Mouse (Mus musculus) olfactory bulb, adult 2 months (tissue): ENCODE measurements around the gene Samd1. TPM values are rescaled to one million over a fixed set of nuclear protein-coding genes. Genes with fewer than 3 reads are reported as not detected.

Experiments used
- H3K27ac ChIP-seq: fragments of 200-500 bp; 2 replicates; pipeline ENCODE4 v1.5.1; 2012; ENCODE audit warnings: low read depth, low read length; ENCODE audit not compliant: insufficient read depth
- H3K4me1 ChIP-seq: fragments of 200-500 bp; 2 replicates; pipeline ENCODE4 v1.6.1; 2012; ENCODE audit warnings: low read length; ENCODE audit not compliant: control insufficient read depth, insufficient read depth
- H3K4me3 ChIP-seq: fragments of 200-500 bp; 2 replicates; pipeline ENCODE4 v1.5.1; 2012; ENCODE audit warnings: mild to moderate bottlenecking, low read depth, low read length, moderate library complexity; ENCODE audit not compliant: insufficient read depth
- CTCF ChIP-seq: fragments of 200-500 bp; IDR thresholded peaks from 2 replicates; pipeline ENCODE4 v1.5.1; 2012; ENCODE audit warnings: low read depth, mild to moderate bottlenecking, low read length, moderate library complexity; ENCODE audit not compliant: insufficient read depth
- POLR2A ChIP-seq: fragments of 200-500 bp; IDR thresholded peaks from 2 replicates; pipeline ENCODE4 v1.6.1; 2012; ENCODE audit warnings: mild to moderate bottlenecking, low read depth, low read length, moderate library complexity; ENCODE audit not compliant: insufficient read depth
- WGBS: fragments of 180-500 bp; shearing (Covaris S2); methylation state at CpG from one replicate; pipeline ENCODE4 v1.1.7; 2018; 5-methylcytosine and 5-hydroxymethylcytosine counted together
- polyA plus RNA-seq: library from polyadenylated mRNA; stranded (reverse); fragments of >200 nt; gene quantifications from 2 replicates; pipeline ENCODE4 v1.2.4, GENCODE M21; 2012; ENCODE audit warnings: low replicate concordance; ENCODE audit not compliant: missing spikeins, insufficient read depth, insufficient read length

The Samd1 gene
- polyA plus RNA-seq, 1 experiment, result not detected

- no peak for TF ChIP-seq CTCF
- TF ChIP-seq POLR2A, result no peak
- WGBS, result 89% methylated on average over 9 of the region's 9 CpGs
- Histone ChIP-seq H3K4me3 (no peak overlapping the region), H3K4me1 (no peaks in the 10 kb centered on the region), H3K27ac (no peak overlapping the region)
Observed at GRCm38 (mm10) chr8:84019738-84020137, 22.3 kb downstream of the Samd1 start.

- H3K27ac ChIP-seq, result no peak within 1 kb of the TSS
- no peak within 1 kb of the TSS for H3K4me3 ChIP-seq
- WGBS, result 32% methylated on average over 18 of the region's 18 CpGs
- TF ChIP-seq CTCF (no peak), POLR2A (no peak)
- H3K4me1 ChIP-seq, result peaks cover 5% of the 10 kb centered on the region
Observed at GRCm38 (mm10) chr8:84021096-84021495, 23.6 kb downstream of the Samd1 start, which contains the start of gene Palm3. Gene Palm3, plus strand, starts transcription at chr8:84021471.

- WGBS, result 63% methylated on average over 12 of the region's 12 CpGs
- TF ChIP-seq CTCF, result no peak
- no peak for TF ChIP-seq POLR2A
- H3K4me3 ChIP-seq, result no peak overlapping the region
- H3K4me1 ChIP-seq, result peaks cover 9% of the 10 kb centered on the region
- H3K27ac ChIP-seq, result no peak overlapping the region
Observed at GRCm38 (mm10) chr8:84021569-84021968, 24.1 kb downstream of the Samd1 start.

GRCm38 (mm10) chr8:84023085-84023484, 25.6 kb downstream of the Samd1 start:
- H3K27ac ChIP-seq, result no peak overlapping the region
- TF ChIP-seq POLR2A, result no peak
- TF ChIP-seq CTCF, result no peak
- 60% methylated on average over 5 of the region's 5 CpGs for WGBS
- no peak overlapping the region for H3K4me3 ChIP-seq
- H3K4me1 ChIP-seq, result peaks cover 10% of the 10 kb centered on the region

GRCm38 (mm10) chr8:84023631-84024030, 26.2 kb downstream of the Samd1 start:
- Histone ChIP-seq H3K4me3 (no peak overlapping the region), H3K4me1 (peaks cover 10% of the 10 kb centered on the region), H3K27ac (no peak overlapping the region)
- 91% methylated on average over 1 of the region's 1 CpGs for WGBS
- no peak for TF ChIP-seq POLR2A
- TF ChIP-seq CTCF, result no peak

GRCm38 (mm10) chr8:84024171-84024570, 26.7 kb downstream of the Samd1 start:
- TF ChIP-seq CTCF (peak; percentile 54; the same call in 1 of the 2 replicates), POLR2A (no peak)
- no peak overlapping the region for H3K4me3 ChIP-seq
- no peak overlapping the region for H3K27ac ChIP-seq
- H3K4me1 ChIP-seq, result peaks cover 10% of the 10 kb centered on the region
- 23% methylated on average over 10 of the region's 10 CpGs for WGBS

- WGBS, result under 1% methylated on average over 41 of the region's 41 CpGs
- TF ChIP-seq POLR2A, result no peak
- no peak for TF ChIP-seq CTCF
- H3K4me3 ChIP-seq, result peak overlapping the region; percentile 31
- H3K4me1 ChIP-seq, result peaks cover 10% of the 10 kb centered on the region
- H3K27ac ChIP-seq, result no peak overlapping the region
Observed at GRCm38 (mm10) chr8:84025863-84026262, 28.4 kb downstream of the Samd1 start.

- H3K4me1 ChIP-seq, result peaks cover 10% of the 10 kb centered on the region
- no peak overlapping the region for H3K27ac ChIP-seq
- TF ChIP-seq POLR2A (no peak), CTCF (no peak)
- WGBS, result 34% methylated on average over 10 of the region's 10 CpGs
- no peak overlapping the region for H3K4me3 ChIP-seq
Observed at GRCm38 (mm10) chr8:84027449-84027848, 30.0 kb downstream of the Samd1 start.

GRCm38 (mm10) chr8:84029272-84029671, 31.8 kb downstream of the Samd1 start:
- TF ChIP-seq CTCF (no peak), POLR2A (no peak)
- WGBS, result 92% methylated on average over 5 of the region's 5 CpGs
- H3K4me1 ChIP-seq, result peaks cover 11% of the 10 kb centered on the region
- H3K27ac ChIP-seq, result no peak overlapping the region
- no peak overlapping the region for H3K4me3 ChIP-seq

- Histone ChIP-seq H3K27ac (no peak overlapping the region), H3K4me3 (no peak overlapping the region), H3K4me1 (0 out of 2 replicates have a peak, but pooled peaks cover 2% of the 10 kb centered on the region)
- TF ChIP-seq POLR2A (no peak), CTCF (no peak)
- 62% methylated on average over 4 of the region's 4 CpGs for WGBS
Observed at GRCm38 (mm10) chr8:84032777-84033176, 35.3 kb downstream of the Samd1 start.
